Mouse (Mus musculus) neural tube, embryonic 14.5 days (tissue): Measurements from ENCODE around the gene Smurf2. TPM values are rescaled to one million over a fixed set of nuclear protein-coding genes. Genes with fewer than 3 reads are reported as not detected.

Experiments
- ATAC-seq: fragments of 200-750 bp; cut with Nextera tagmentation; 2 replicates; pipeline ENCODE4 v1.8.0; 2017; ENCODE audit warnings: low read depth, mild to moderate bottlenecking, moderate TSS enrichment, moderate library complexity
- H3K27ac ChIP-seq: fragments of 300-500 bp; sonication (generic); 2 replicates; pipeline ENCODE4 v1.5.1; 2014; ENCODE audit warnings: low read depth, mild to moderate bottlenecking, control low read depth, low read length, moderate library complexity, mixed read lengths
- H3K27me3 ChIP-seq: fragments of 300-500 bp; sonication (generic); 2 replicates; pipeline ENCODE4 v1.6.1; 2014; ENCODE audit warnings: low read length; ENCODE audit not compliant: control insufficient read depth, insufficient read depth
- H3K36me3 ChIP-seq: fragments of 300-500 bp; sonication (generic); 2 replicates; pipeline ENCODE4 v1.6.1; 2014; ENCODE audit warnings: low read length, mixed read lengths; ENCODE audit not compliant: control insufficient read depth, insufficient read depth
- H3K4me1 ChIP-seq: fragments of 300-500 bp; sonication (generic); 2 replicates; pipeline ENCODE4 v1.6.1; 2014; ENCODE audit warnings: low read length; ENCODE audit not compliant: control insufficient read depth, insufficient read depth
- H3K4me2 ChIP-seq: fragments of 300-500 bp; sonication (generic); 2 replicates; pipeline ENCODE4 v1.6.1; 2014; ENCODE audit warnings: mild to moderate bottlenecking, low read depth, low read length, control low read depth
- H3K4me3 ChIP-seq: fragments of 300-500 bp; sonication (generic); 2 replicates; pipeline ENCODE4 v1.5.1; 2014; ENCODE audit warnings: low read depth, low read length, control low read depth, mixed read lengths
- H3K9ac ChIP-seq: fragments of 300-500 bp; sonication (generic); replicated peaks from 2 replicates; pipeline ENCODE4 v1.6.1; 2014; ENCODE audit warnings: low read depth, mild to moderate bottlenecking, control low read depth, low read length, mixed read lengths
- H3K9me3 ChIP-seq: fragments of 300-500 bp; sonication (generic); 2 replicates; pipeline ENCODE4 v1.6.1; 2016; ENCODE audit warnings: low read length; ENCODE audit not compliant: control insufficient read depth
- WGBS: fragments of 180-500 bp; shearing (Covaris S2); extraction: QIAGEN DNeasy Blood & Tissue Kit; methylation state at CpG from one replicate; pipeline ENCODE4 v1.1.7; 2014; 5-methylcytosine and 5-hydroxymethylcytosine counted together
- polyA plus RNA-seq: library from polyadenylated mRNA; unstranded; fragments of >200 nt; fragmentation: Nextera tagmentation; extraction: Ambion mirVana; gene quantifications from 2 replicates; pipeline ENCODE4 v1.2.1, GENCODE M21; 2014

Gene Smurf2
- polyA plus RNA-seq, 1 experiment from 2014 or later: 18.6 TPM

GRCm38 (mm10) chr11:106957271-106957980 lies 36.9 kb upstream of the Smurf2 start:
- WGBS: 79% methylated on average over 12 of the region's 12 CpGs
- H3K9me3 ChIP-seq: no peaks in the 10 kb centered on the region
- no peaks in the 10 kb centered on the region for H3K27me3 ChIP-seq
- H3K4me2 ChIP-seq: no peak overlapping the region
- no peak overlapping the region for H3K9ac ChIP-seq
- no peak for ATAC-seq
- H3K4me3 ChIP-seq: no peak overlapping the region
- H3K27ac ChIP-seq: no peak overlapping the region
- no peaks in the 10 kb centered on the region for H3K4me1 ChIP-seq
- no peaks in the 10 kb centered on the region for H3K36me3 ChIP-seq

GRCm38 (mm10) chr11:106954566-106954965 lies 34.1 kb upstream of the Smurf2 start:
- H3K4me3 ChIP-seq: no peak overlapping the region
- 67% methylated on average over 8 of the region's 8 CpGs for WGBS
- no peak overlapping the region for H3K4me2 ChIP-seq
- ATAC-seq: no peak
- no peaks in the 10 kb centered on the region for H3K9me3 ChIP-seq
- no peaks in the 10 kb centered on the region for H3K4me1 ChIP-seq
- no peaks in the 10 kb centered on the region for H3K27me3 ChIP-seq
- H3K36me3 ChIP-seq: no peaks in the 10 kb centered on the region
- no peak overlapping the region for H3K27ac ChIP-seq
- no peak overlapping the region for H3K9ac ChIP-seq

GRCm38 (mm10) chr11:106954116-106954515 lies 33.6 kb upstream of the Smurf2 start:
- Histone ChIP-seq H3K9ac (no peak overlapping the region), H3K4me3 (no peak overlapping the region), H3K4me1 (no peaks in the 10 kb centered on the region), H3K27me3 (no peaks in the 10 kb centered on the region), H3K4me2 (no peak overlapping the region), H3K27ac (no peak overlapping the region), H3K36me3 (no peaks in the 10 kb centered on the region), H3K9me3 (no peaks in the 10 kb centered on the region)
- no peak for ATAC-seq
- WGBS: 81% methylated on average over 9 of the region's 9 CpGs

GRCm38 (mm10) chr11:106937306-106937705 lies 16.8 kb upstream of the Smurf2 start:
- Histone ChIP-seq H3K4me2 (no peak overlapping the region), H3K36me3 (no peaks in the 10 kb centered on the region), H3K9me3 (no peaks in the 10 kb centered on the region), H3K27ac (no peak overlapping the region), H3K9ac (no peak overlapping the region), H3K4me1 (no peaks in the 10 kb centered on the region), H3K27me3 (no peaks in the 10 kb centered on the region), H3K4me3 (no peak overlapping the region)
- 88% methylated on average over 5 of the region's 5 CpGs for whole genome bisulfite sequencing
- ATAC-seq: no peak

GRCm38 (mm10) chr11:106930366-106930765 lies 9.9 kb upstream of the Smurf2 start:
- Histone ChIP-seq H3K27ac (no peak overlapping the region), H3K4me1 (no peaks in the 10 kb centered on the region), H3K27me3 (no peaks in the 10 kb centered on the region), H3K36me3 (no peaks in the 10 kb centered on the region), H3K9me3 (no peaks in the 10 kb centered on the region), H3K4me2 (no peak overlapping the region), H3K4me3 (no peak overlapping the region), H3K9ac (no peak overlapping the region)
- no peak for ATAC-seq
- 89% methylated on average over 9 of the region's 9 CpGs for WGBS

GRCm38 (mm10) chr11:106928935-106929334 lies 8.4 kb upstream of the Smurf2 start:
- Histone ChIP-seq H3K4me3 (no peak overlapping the region), H3K4me2 (no peak overlapping the region), H3K36me3 (no peaks in the 10 kb centered on the region), H3K27ac (no peak overlapping the region), H3K27me3 (no peaks in the 10 kb centered on the region), H3K4me1 (no peaks in the 10 kb centered on the region), H3K9ac (no peak overlapping the region), H3K9me3 (no peaks in the 10 kb centered on the region)
- ATAC-seq: no peak
- WGBS: 64% methylated on average over 2 of the region's 2 CpGs

- Histone ChIP-seq H3K36me3 (no peaks in the 10 kb centered on the region), H3K4me1 (no peaks in the 10 kb centered on the region), H3K4me3 (no peak overlapping the region), H3K4me2 (no peak overlapping the region), H3K27me3 (no peaks in the 10 kb centered on the region), H3K9me3 (no peaks in the 10 kb centered on the region), H3K27ac (no peak overlapping the region), H3K9ac (no peak overlapping the region)
- 97% methylated on average over 5 of the region's 5 CpGs for WGBS
- no peak for ATAC-seq
Observed at GRCm38 (mm10) chr11:106927950-106928349, 7.4 kb upstream of the Smurf2 start.

- Histone ChIP-seq H3K4me3 (no peak overlapping the region), H3K9me3 (no peaks in the 10 kb centered on the region), H3K9ac (no peak overlapping the region), H3K27ac (no peak overlapping the region), H3K4me2 (no peak overlapping the region), H3K36me3 (no peaks in the 10 kb centered on the region), H3K27me3 (no peaks in the 10 kb centered on the region), H3K4me1 (no peaks in the 10 kb centered on the region)
- ATAC-seq: no peak
- 89% methylated on average over 5 of the region's 5 CpGs for WGBS
Observed at GRCm38 (mm10) chr11:106927226-106927625, 6.7 kb upstream of the Smurf2 start.

GRCm38 (mm10) chr11:106926732-106927131 lies 6.2 kb upstream of the Smurf2 start:
- WGBS: 79% methylated on average over 4 of the region's 4 CpGs
- no peak for ATAC-seq

More at GRCm38 (mm10) chr11:106926732-106927131, 6.2 kb upstream of the Smurf2 start:
- Histone ChIP-seq H3K36me3 (no peaks in the 10 kb centered on the region), H3K4me1 (no peaks in the 10 kb centered on the region), H3K4me3 (no peak overlapping the region), H3K27me3 (no peaks in the 10 kb centered on the region), H3K4me2 (no peak overlapping the region), H3K9ac (no peak overlapping the region), H3K27ac (no peak overlapping the region), H3K9me3 (no peaks in the 10 kb centered on the region)
